Mouse (Mus musculus): ENCODE data around the gene Rbm47. TPM values are rescaled to one million over a fixed set of nuclear protein-coding genes. Genes with fewer than 3 reads are reported as not detected.

Gene Rbm47
- polyA plus RNA-seq, 1 experiment from 2014 or later, result 1.0 TPM

GRCm38 (mm10) chr5:66169099-66169485, 3.8 kb downstream of the Rbm47 start:
- ATAC-seq (ENCODE audit: low FRiP score, low TSS enrichment) (no peak), DNase-seq (no peak)
- H3K9ac ChIP-seq (replicated peaks; ENCODE audit: low read length), result no peak overlapping the region
- WGBS, result 92% methylated on average over 2 of the region's 2 CpGs
- H3K27ac ChIP-seq (replicated peaks; ENCODE audit: low read depth, low read length), result no peak overlapping the region
- no peak overlapping the region for H3K4me3 ChIP-seq (replicated peaks; ENCODE audit: low read depth, low read length)
- H3K9me3 ChIP-seq (ENCODE audit: control insufficient read depth, low read length), result no peaks in the 10 kb centered on the region
- H3K4me1 ChIP-seq (ENCODE audit: control insufficient read depth, insufficient read depth, low read length), result peaks cover 2% of the 10 kb centered on the region; the same call in 1 of the 2 replicates
- H3K27me3 ChIP-seq (ENCODE audit: control insufficient read depth, insufficient read depth, low read length), result no peaks in the 10 kb centered on the region
- no peaks in the 10 kb centered on the region for H3K36me3 ChIP-seq (ENCODE audit: control insufficient read depth, insufficient read depth, low read length)
- H3K4me2 ChIP-seq (ENCODE audit: low read length), result no peak overlapping the region

GRCm38 (mm10) chr5:66168462-66169098, 4.3 kb downstream of the Rbm47 start:
- no peaks in the 10 kb centered on the region for H3K9me3 ChIP-seq (ENCODE audit: control insufficient read depth, low read length)
- H3K4me3 ChIP-seq (replicated peaks; ENCODE audit: low read depth, low read length), result no peak overlapping the region
- no peak overlapping the region for H3K4me2 ChIP-seq (ENCODE audit: low read length)
- H3K4me1 ChIP-seq (ENCODE audit: control insufficient read depth, insufficient read depth, low read length), result no peaks in the 10 kb centered on the region
- 87% methylated on average over 8 of the region's 8 CpGs for WGBS
- no peaks in the 10 kb centered on the region for H3K27me3 ChIP-seq (ENCODE audit: control insufficient read depth, insufficient read depth, low read length)
- no peak overlapping the region for H3K9ac ChIP-seq (replicated peaks; ENCODE audit: low read length)
- H3K27ac ChIP-seq (replicated peaks; ENCODE audit: low read depth, low read length), result no peak overlapping the region
- no peak for ATAC-seq (ENCODE audit: low FRiP score, low TSS enrichment)
- DNase-seq, result no peak
- H3K36me3 ChIP-seq (ENCODE audit: control insufficient read depth, insufficient read depth, low read length), result no peaks in the 10 kb centered on the region

GRCm38 (mm10) chr5:66166931-66167330, 6.0 kb downstream of the Rbm47 start:
- Histone ChIP-seq H3K36me3 (ENCODE audit: control insufficient read depth, insufficient read depth, low read length) (no peaks in the 10 kb centered on the region), H3K4me1 (ENCODE audit: control insufficient read depth, insufficient read depth, low read length) (no peaks in the 10 kb centered on the region), H3K27me3 (ENCODE audit: control insufficient read depth, insufficient read depth, low read length) (no peaks in the 10 kb centered on the region), H3K27ac (replicated peaks; ENCODE audit: low read depth, low read length) (no peak overlapping the region), H3K4me3 (replicated peaks; ENCODE audit: low read depth, low read length) (no peak overlapping the region), H3K4me2 (ENCODE audit: low read length) (no peak overlapping the region), H3K9me3 (ENCODE audit: control insufficient read depth, low read length) (no peaks in the 10 kb centered on the region), H3K9ac (replicated peaks; ENCODE audit: low read length) (no peak overlapping the region)
- WGBS, result 87% methylated on average over 5 of the region's 5 CpGs
- DNase-seq (no peak), ATAC-seq (ENCODE audit: low FRiP score, low TSS enrichment) (no peak)

- Histone ChIP-seq H3K27ac (replicated peaks; ENCODE audit: low read depth, low read length) (no peak overlapping the region), H3K9ac (replicated peaks; ENCODE audit: low read length) (no peak overlapping the region), H3K9me3 (ENCODE audit: control insufficient read depth, low read length) (no peaks in the 10 kb centered on the region), H3K36me3 (ENCODE audit: control insufficient read depth, insufficient read depth, low read length) (no peaks in the 10 kb centered on the region), H3K4me1 (ENCODE audit: control insufficient read depth, insufficient read depth, low read length) (no peaks in the 10 kb centered on the region), H3K4me2 (ENCODE audit: low read length) (no peak overlapping the region), H3K4me3 (replicated peaks; ENCODE audit: low read depth, low read length) (no peak overlapping the region), H3K27me3 (ENCODE audit: control insufficient read depth, insufficient read depth, low read length) (no peaks in the 10 kb centered on the region)
- no peak for DNase-seq
- 85% methylated on average over 4 of the region's 4 CpGs for WGBS
- no peak for ATAC-seq (ENCODE audit: low FRiP score, low TSS enrichment)
Observed at GRCm38 (mm10) chr5:66166193-66166629, 6.7 kb downstream of the Rbm47 start.

- no peak overlapping the region for H3K27ac ChIP-seq (replicated peaks; ENCODE audit: low read depth, low read length)
- no peaks in the 10 kb centered on the region for H3K9me3 ChIP-seq (ENCODE audit: control insufficient read depth, low read length)
- H3K4me2 ChIP-seq (ENCODE audit: low read length), result no peak overlapping the region
- H3K9ac ChIP-seq (replicated peaks; ENCODE audit: low read length), result no peak overlapping the region
- no peaks in the 10 kb centered on the region for H3K4me1 ChIP-seq (ENCODE audit: control insufficient read depth, insufficient read depth, low read length)
- no peak overlapping the region for H3K4me3 ChIP-seq (replicated peaks; ENCODE audit: low read depth, low read length)
- ATAC-seq (ENCODE audit: low FRiP score, low TSS enrichment) (no peak), DNase-seq (no peak)
- no peaks in the 10 kb centered on the region for H3K27me3 ChIP-seq (ENCODE audit: control insufficient read depth, insufficient read depth, low read length)
- no peaks in the 10 kb centered on the region for H3K36me3 ChIP-seq (ENCODE audit: control insufficient read depth, insufficient read depth, low read length)
- WGBS, result 94% methylated on average over 8 of the region's 8 CpGs
Observed at GRCm38 (mm10) chr5:66165748-66166147, 7.2 kb downstream of the Rbm47 start.

GRCm38 (mm10) chr5:66156431-66156962, 16.4 kb downstream of the Rbm47 start:
- ATAC-seq (ENCODE audit: low FRiP score, low TSS enrichment) (no peak), DNase-seq (peak; percentile 46)
- H3K4me1 ChIP-seq (ENCODE audit: control insufficient read depth, insufficient read depth, low read length), result 0 out of 2 replicates have a peak, but pooled peaks cover 1% of the 10 kb centered on the region
- no peak overlapping the region for H3K4me2 ChIP-seq (ENCODE audit: low read length)
- no peak overlapping the region for H3K4me3 ChIP-seq (replicated peaks; ENCODE audit: low read depth, low read length)
- peaks cover 12% of the 10 kb centered on the region; the same call in 1 of the 2 replicates for H3K27me3 ChIP-seq (ENCODE audit: control insufficient read depth, insufficient read depth, low read length)
- WGBS, result 34% methylated on average over 9 of the region's 9 CpGs
- no peaks in the 10 kb centered on the region for H3K36me3 ChIP-seq (ENCODE audit: control insufficient read depth, insufficient read depth, low read length)
- no peaks in the 10 kb centered on the region for H3K9me3 ChIP-seq (ENCODE audit: control insufficient read depth, low read length)
- no peak overlapping the region for H3K9ac ChIP-seq (replicated peaks; ENCODE audit: low read length)
- no peak overlapping the region for H3K27ac ChIP-seq (replicated peaks; ENCODE audit: low read depth, low read length)

- Histone ChIP-seq H3K27ac (replicated peaks; ENCODE audit: low read depth, low read length) (no peak overlapping the region), H3K9me3 (ENCODE audit: control insufficient read depth, low read length) (no peaks in the 10 kb centered on the region), H3K36me3 (ENCODE audit: control insufficient read depth, insufficient read depth, low read length) (no peaks in the 10 kb centered on the region), H3K9ac (replicated peaks; ENCODE audit: low read length) (no peak overlapping the region), H3K4me3 (replicated peaks; ENCODE audit: low read depth, low read length) (no peak overlapping the region), H3K4me1 (ENCODE audit: control insufficient read depth, insufficient read depth, low read length) (0 out of 2 replicates have a peak, but pooled peaks cover 10% of the 10 kb centered on the region), H3K4me2 (ENCODE audit: low read length) (no peak overlapping the region), H3K27me3 (ENCODE audit: control insufficient read depth, insufficient read depth, low read length) (peaks cover 21% of the 10 kb centered on the region)
- ATAC-seq (ENCODE audit: low FRiP score, low TSS enrichment) (no peak), DNase-seq (no peak)
- WGBS, result 89% methylated on average over 6 of the region's 6 CpGs
Observed at GRCm38 (mm10) chr5:66154616-66155015, 18.3 kb downstream of the Rbm47 start.

- ATAC-seq (ENCODE audit: low FRiP score, low TSS enrichment), result no peak
- Histone ChIP-seq H3K36me3 (ENCODE audit: control insufficient read depth, insufficient read depth, low read length) (no peaks in the 10 kb centered on the region), H3K4me1 (ENCODE audit: control insufficient read depth, insufficient read depth, low read length) (0 out of 2 replicates have a peak, but pooled peaks cover 10% of the 10 kb centered on the region), H3K4me3 (replicated peaks; ENCODE audit: low read depth, low read length) (no peak overlapping the region), H3K27me3 (ENCODE audit: control insufficient read depth, insufficient read depth, low read length) (peaks cover 31% of the 10 kb centered on the region), H3K9ac (replicated peaks; ENCODE audit: low read length) (no peak overlapping the region), H3K27ac (replicated peaks; ENCODE audit: low read depth, low read length) (no peak overlapping the region), H3K9me3 (ENCODE audit: control insufficient read depth, low read length) (no peaks in the 10 kb centered on the region), H3K4me2 (ENCODE audit: low read length) (no peak overlapping the region)
- 32% methylated on average over 5 of the region's 5 CpGs for WGBS
- no peak for DNase-seq
Observed at GRCm38 (mm10) chr5:66153486-66153885, 19.4 kb downstream of the Rbm47 start.

Measured in midbrain, embryonic 14.5 days (tissue).